Mouse (Mus musculus) midbrain, embryonic 10.5 days (tissue): ENCODE results near the gene Cnot1. TPM values are rescaled to one million over a fixed set of nuclear protein-coding genes. Genes with fewer than 3 reads are reported as not detected.
A peak's percentile ranks its signal among the peaks of the same experiment; 100 is the strongest.
"Not testable (repeated sequence)": the region's sequence is repeated elsewhere in the genome, so short reads cannot be mapped to it uniquely, and the experiment has no call there.

Experiments
- DNase-seq: peaks from one replicate; pipeline ENCODE4 v3.0.0-alpha.2; 2017; ENCODE audit warnings: low spot score
- H3K27ac ChIP-seq: fragments of 300-500 bp; sonication (generic); replicated peaks from 2 replicates; pipeline ENCODE4 v1.5.1; 2016; ENCODE audit warnings: mild to moderate bottlenecking
- H3K27me3 ChIP-seq: fragments of 300-500 bp; sonication (generic); 2 replicates; pipeline ENCODE4 v1.6.1; 2016; ENCODE audit warnings: low read depth, mild to moderate bottlenecking; ENCODE audit not compliant: poor library complexity, severe bottlenecking
- H3K36me3 ChIP-seq: fragments of 300-500 bp; sonication (generic); 2 replicates; pipeline ENCODE4 v1.6.1; 2016; ENCODE audit warnings: mild to moderate bottlenecking, moderate library complexity
- H3K4me1 ChIP-seq: fragments of 300-500 bp; sonication (generic); 2 replicates; pipeline ENCODE4 v1.6.1; 2016
- H3K4me3 ChIP-seq: fragments of 300-500 bp; sonication (generic); 2 replicates; pipeline ENCODE4 v1.5.1; 2016; ENCODE audit warnings: mild to moderate bottlenecking, moderate library complexity
- H3K9me3 ChIP-seq: fragments of 300-500 bp; sonication (generic); replicated peaks from 2 replicates; pipeline ENCODE4 v1.6.1; 2016; ENCODE audit warnings: mild to moderate bottlenecking
- WGBS: fragments of 180-500 bp; shearing (Covaris S2); methylation state at CpG from one replicate; pipeline ENCODE4 v1.1.7; 2016; 5-methylcytosine and 5-hydroxymethylcytosine counted together
- polyA plus RNA-seq: library from polyadenylated mRNA; unstranded; fragments of >200 nt; fragmentation: Nextera tagmentation; extraction: Ambion mirVana; gene quantifications from 2 replicates; pipeline ENCODE4 v1.2.1, GENCODE M21; 2016

Cnot1 gene
- polyA plus RNA-seq, 1 experiment from 2014 or later, result 93.7 TPM

DNA sequence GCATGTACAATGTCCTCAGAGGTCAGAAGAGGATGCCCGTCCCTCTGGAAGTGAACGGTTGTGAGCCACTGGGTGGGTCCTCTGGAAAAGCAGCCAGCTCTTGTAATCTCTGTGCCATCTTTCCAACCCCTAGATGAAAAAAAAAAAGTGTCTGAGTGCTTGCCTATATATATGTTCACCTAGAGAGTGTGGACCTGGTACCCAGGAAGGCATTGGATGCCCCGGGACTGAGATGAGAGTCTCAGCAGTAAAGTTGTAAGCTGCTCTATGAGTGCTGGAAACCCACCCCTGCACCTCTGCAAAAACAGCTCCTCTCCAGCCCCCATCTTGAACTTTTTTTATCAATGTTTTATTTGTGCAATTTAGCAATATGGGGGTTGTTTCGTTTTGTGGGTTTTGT lies 1.4 kb upstream of the Cnot1 start:
- 86% methylated on average over 4 of the region's 4 CpGs for WGBS
- Histone ChIP-seq H3K4me3 (no peak overlapping the region), H3K27ac (no peak overlapping the region), H3K36me3 (peaks cover 18% of the 10 kb centered on the region), H3K27me3 (no peaks in the 10 kb centered on the region), H3K4me1 (peaks cover 26% of the 10 kb centered on the region), H3K9me3 (no peaks in the 10 kb centered on the region)
- DNase-seq, result no peak

DNA sequence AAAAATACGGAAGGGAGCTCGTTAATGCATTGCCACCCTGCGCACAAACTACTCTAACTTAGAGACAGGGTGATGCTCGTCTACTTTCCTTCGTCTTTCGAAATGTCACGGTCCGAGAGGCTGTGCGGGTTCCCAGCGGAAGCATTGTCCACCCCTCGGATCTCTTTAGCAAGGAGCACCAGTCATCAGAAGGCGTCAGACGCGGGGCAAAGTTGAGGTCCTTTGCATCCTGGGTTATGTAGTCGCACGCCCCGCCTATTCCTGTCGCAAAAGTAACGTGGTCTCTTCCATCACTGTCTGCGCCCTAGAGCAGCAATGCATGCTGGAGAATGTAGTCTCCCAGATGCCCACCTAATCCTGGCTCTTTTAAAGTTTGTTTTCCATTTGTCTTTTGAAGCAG lies 597 bp upstream of the Cnot1 start:
- peaks cover 26% of the 10 kb centered on the region for H3K4me1 ChIP-seq
- peaks cover 25% of the 10 kb centered on the region for H3K36me3 ChIP-seq
- peak overlapping the region; percentile 98 for H3K27ac ChIP-seq
- no peaks in the 10 kb centered on the region for H3K9me3 ChIP-seq
- DNase-seq, result peak; percentile 90
- no peaks in the 10 kb centered on the region for H3K27me3 ChIP-seq
- WGBS, result under 1% methylated on average over 20 of the region's 20 CpGs
- peak overlapping the region; percentile 100 for H3K4me3 ChIP-seq

DNA sequence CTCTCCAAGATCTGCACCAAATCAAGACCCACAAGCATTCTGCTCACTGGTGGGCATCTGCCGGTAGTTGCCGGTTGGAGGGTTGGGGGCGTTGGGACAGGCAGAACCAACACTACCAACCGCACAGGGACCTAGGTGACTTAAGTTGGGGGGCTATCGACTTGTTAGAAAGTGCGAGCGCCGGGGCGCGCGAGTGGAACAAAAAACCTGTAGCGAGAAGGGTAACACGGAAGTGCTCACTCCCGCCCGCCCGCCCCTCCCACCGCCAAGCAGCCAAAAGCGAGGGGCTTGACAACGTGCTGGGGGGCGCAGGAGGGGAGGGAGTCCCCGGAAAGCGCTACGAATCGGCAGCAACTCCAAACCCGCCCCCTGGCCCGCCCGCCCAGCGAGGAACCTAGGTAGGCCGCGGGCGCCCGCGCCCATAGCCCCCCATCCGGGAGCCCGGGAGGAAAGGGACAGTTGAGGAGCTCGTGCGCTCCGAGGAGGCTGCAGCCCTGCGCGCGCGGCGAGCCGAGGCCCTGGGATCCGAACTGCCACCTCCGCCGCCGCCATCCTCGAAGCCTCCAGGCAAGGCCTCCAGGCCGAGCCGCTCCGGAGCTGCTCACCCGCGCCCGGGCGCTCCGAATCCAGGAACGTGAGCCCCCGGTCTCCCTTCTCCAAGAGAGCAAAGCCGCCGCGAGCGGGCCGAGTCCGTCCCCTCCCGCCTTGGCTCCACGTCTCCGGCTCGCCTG lies 638 bp downstream of the Cnot1 start:
- peak overlapping the region; percentile 100 for H3K4me3 ChIP-seq
- H3K27me3 ChIP-seq, result no peaks in the 10 kb centered on the region

DNA sequence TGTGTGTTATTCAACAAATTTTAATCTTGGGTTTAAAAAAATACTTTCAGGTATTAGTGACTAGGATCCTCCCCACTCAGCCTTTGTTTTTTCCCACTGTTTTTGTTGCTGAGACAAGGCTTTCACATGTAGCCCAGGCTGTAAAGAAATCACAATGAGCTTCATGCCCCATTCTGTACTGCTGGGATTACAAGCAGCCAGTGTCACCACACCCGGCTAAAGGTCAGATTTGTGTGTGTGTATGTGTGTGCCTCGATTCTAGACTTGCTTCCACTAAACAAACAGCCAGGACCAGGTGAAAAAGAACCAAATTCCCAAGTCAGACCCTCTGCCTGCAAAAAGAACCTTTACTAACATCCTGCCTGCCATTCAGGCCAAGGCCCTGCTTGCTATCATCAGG lies 1.8 kb downstream of the Cnot1 start:
- DNase-seq, result no peak
- Histone ChIP-seq H3K4me3 (peak overlapping the region; percentile 100), H3K4me1 (peaks cover 26% of the 10 kb centered on the region), H3K36me3 (peaks cover 48% of the 10 kb centered on the region), H3K27me3 (no peaks in the 10 kb centered on the region), H3K27ac (no peak overlapping the region), H3K9me3 (no peaks in the 10 kb centered on the region)
- 64% methylated on average over 2 of the region's 2 CpGs for WGBS

More for the DNA sequence above, 638 bp downstream of the Cnot1 start:
- 0% methylated on average over 69 of the region's 69 CpGs for WGBS
- no peaks in the 10 kb centered on the region for H3K9me3 ChIP-seq
- DNase-seq, result peak; percentile 40
- H3K36me3 ChIP-seq, result peaks cover 37% of the 10 kb centered on the region
- peak overlapping the region; percentile 98 for H3K27ac ChIP-seq
- peaks cover 26% of the 10 kb centered on the region for H3K4me1 ChIP-seq

DNA sequence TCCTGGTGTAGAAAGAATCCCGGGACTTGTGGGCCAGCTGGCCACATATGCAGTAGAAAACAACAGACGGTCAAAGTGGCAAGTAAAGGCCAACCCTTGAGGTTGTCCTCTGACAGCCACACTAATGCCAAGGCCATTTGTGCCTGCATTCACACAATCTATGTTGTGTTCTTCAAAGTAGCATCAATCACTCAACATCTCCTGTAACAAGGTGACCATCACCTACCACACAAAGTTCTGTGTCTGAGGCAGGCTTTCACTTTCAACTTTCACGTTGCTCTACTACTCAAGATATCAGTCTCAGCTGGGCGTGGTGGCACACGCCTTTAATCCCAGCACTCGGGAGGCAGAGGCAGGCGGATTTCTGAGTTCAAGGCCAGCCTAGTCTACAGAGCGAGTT lies 5.0 kb downstream of the Cnot1 start:
- Histone ChIP-seq H3K27ac (no peak overlapping the region), H3K4me1 (peaks cover 20% of the 10 kb centered on the region), H3K36me3 (peaks cover 80% of the 10 kb centered on the region), H3K27me3 (no peaks in the 10 kb centered on the region), H3K4me3 (no peak overlapping the region), H3K9me3 (no peaks in the 10 kb centered on the region)
- 92% methylated on average over 8 of the region's 8 CpGs for WGBS
- DNase-seq, result no peak

DNA sequence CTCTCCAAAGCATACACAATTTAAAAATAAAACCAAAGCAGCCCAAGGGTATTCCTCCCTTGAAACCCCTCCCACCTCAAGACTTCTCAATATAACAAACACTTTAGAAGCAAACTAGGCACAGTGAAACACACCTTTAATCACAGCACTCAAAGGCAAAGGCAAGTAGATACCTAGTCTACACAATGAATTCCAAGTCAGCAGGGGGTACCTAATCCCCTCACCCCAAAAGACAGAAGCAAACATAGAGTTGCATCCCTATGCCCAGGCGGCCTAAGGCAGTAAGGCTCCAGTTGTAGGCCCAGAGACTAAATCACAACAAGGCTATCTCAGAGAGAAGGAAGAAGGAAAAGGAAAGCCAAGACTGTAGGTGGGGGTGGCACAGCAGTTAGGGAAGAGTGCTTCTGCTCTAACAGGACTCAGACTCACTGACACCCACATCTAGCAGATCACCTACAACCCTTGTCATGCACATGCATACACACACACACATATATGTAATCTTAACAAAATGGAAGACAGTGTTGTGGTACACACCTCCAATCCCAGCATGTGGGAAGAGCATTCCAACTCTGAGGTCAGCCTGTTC lies 5.7 kb downstream of the Cnot1 start:
- Histone ChIP-seq H3K27ac (no peak overlapping the region), H3K36me3 (peaks cover 87% of the 10 kb centered on the region), H3K4me3 (no peak overlapping the region), H3K9me3 (no peaks in the 10 kb centered on the region), H3K27me3 (no peaks in the 10 kb centered on the region), H3K4me1 (peaks cover 20% of the 10 kb centered on the region)
- WGBS, result 82% methylated on average over 1 of the region's 1 CpGs
- no peak for DNase-seq

DNA sequence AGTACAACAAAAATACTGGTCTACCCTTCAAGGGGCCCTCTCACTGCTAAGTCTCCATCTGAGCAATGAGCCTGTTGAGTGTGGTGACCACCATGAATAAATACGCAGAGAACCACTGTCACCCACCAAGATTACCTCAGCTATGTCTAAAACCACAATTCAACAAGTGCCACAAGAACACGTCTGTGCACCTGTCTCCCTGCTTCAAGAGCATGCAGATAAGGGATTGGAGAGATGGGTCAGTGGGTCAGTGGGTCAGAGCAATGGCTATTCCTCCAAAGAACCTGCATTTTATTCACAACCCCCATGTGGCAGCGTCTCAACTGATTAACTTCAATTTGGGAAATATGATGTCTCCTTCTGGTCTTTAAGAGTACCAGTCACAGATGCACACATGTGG lies 6.9 kb downstream of the Cnot1 start:
- Histone ChIP-seq H3K4me1 (peaks cover 9% of the 10 kb centered on the region), H3K27ac (no peak overlapping the region), H3K36me3 (peaks cover 96% of the 10 kb centered on the region), H3K4me3 (no peak overlapping the region), H3K27me3 (no peaks in the 10 kb centered on the region), H3K9me3 (no peaks in the 10 kb centered on the region)
- no peak for DNase-seq
- 94% methylated on average over 3 of the region's 3 CpGs for WGBS

DNA sequence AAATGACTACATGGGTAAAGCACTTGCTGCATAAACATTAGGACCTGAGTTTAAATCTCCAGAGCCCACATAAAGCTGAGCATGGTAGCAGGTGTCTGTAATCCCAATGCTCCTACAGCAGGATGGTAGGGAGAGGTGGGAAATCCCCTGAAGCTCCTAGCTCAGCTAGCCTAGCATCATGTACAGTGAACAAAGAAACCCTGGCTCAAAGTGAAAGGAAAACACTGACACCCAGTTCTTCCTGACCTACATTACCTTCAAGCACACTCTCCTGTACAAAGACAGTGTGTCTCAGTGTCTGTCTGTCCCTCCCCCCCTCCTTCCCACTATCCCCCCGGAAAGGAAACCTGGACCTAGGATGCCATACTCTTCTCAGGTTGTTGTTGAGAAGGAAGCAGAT lies 7.4 kb downstream of the Cnot1 start:
- Histone ChIP-seq H3K4me1 (peaks cover 5% of the 10 kb centered on the region), H3K27me3 (no peaks in the 10 kb centered on the region), H3K9me3 (no peaks in the 10 kb centered on the region), H3K4me3 (no peak overlapping the region), H3K27ac (no peak overlapping the region), H3K36me3 (peaks cover 92% of the 10 kb centered on the region)
- WGBS, result 96% methylated on average over 1 of the region's 1 CpGs
- DNase-seq, result no peak

DNA sequence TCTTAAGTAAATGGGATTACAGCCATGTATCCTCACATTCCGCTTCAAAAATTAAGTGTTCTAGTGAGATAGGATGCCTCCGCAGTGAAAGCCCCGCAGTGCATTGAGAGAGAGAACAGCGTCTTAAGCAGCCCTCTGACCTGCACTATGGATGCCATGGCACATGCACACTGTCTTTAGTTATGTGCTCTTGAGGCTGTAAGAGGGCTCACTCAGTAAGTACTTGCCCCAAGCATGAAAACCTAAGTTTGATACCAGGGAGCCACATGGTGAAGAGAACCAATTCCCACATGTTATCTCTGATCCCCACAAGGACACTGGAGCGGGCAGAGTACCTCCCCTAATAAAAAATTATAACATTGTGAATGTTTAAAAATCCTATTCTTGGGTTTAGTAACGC lies 8.1 kb downstream of the Cnot1 start:
- Histone ChIP-seq H3K4me1 (no peaks in the 10 kb centered on the region), H3K36me3 (peaks cover 89% of the 10 kb centered on the region), H3K4me3 (no peak overlapping the region), H3K27ac (no peak overlapping the region), H3K27me3 (no peaks in the 10 kb centered on the region), H3K9me3 (no peaks in the 10 kb centered on the region)
- no peak for DNase-seq
- 97% methylated on average over 6 of the region's 6 CpGs for WGBS

DNA sequence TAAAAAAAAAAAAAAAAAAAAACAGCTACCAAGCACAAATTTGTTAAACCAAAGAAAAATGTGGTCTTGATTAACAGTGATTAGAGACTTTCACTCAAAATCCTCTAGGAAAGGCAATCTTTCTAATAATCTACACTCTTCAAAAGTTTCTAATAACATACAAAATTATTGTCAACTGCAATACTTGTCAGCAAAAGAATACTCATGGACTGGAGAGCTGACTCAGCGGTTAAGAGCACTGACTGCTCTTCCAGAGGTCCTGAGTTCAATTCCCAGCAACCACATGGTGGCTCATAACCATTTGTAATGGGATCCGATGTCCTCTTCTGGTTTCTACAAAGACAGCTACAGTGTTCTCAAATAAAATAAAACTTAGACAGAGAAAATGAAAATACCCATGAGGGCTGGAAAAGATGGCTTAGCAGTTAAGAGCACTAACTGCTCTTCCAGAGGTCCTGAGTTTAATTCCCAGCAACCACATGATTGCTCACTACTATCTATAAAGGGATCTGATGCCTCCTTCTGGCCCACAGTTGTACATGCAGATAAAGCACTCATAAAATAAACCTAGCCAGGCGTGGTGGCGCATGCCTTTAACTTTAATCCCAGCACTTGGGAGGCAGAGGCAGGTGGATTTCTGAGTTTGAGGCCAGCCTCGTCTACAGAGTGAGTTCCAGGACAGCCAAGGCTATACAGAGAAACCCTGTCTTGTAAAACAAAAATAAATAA lies 11.8 kb downstream of the Cnot1 start:
- not testable (repeated sequence) for H3K4me3 ChIP-seq, H3K27me3 ChIP-seq, DNase-seq, H3K9me3 ChIP-seq, H3K27ac ChIP-seq, H3K4me1 ChIP-seq
- WGBS, result 95% methylated on average over 5 of the region's 5 CpGs
- peaks cover 82% of the 10 kb centered on the region for H3K36me3 ChIP-seq

DNA sequence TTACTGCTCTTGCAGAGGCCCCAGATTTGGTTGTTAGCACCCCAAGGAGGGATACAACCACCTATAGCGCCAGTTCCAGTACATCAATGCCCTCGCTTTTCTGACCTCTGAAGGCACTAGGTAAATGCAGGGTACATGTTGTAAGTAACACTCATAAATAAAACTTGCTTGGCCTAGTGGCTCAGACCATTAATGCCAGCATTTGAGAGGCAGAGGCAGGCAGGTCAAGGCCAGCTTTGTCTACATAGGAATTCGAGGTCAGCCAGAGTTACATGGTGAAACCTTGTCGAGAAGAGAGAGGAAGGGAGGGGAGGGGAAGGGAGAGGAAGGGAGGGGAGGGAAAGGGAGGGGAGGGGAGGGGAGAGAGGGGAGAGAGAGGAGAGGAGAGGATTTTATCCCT lies 21.7 kb downstream of the Cnot1 start:
- H3K36me3 ChIP-seq, result peaks cover 100% of the 10 kb centered on the region
- DNase-seq, result no peak
- no peak overlapping the region for H3K4me3 ChIP-seq
- WGBS, result 98% methylated on average over 3 of the region's 4 CpGs
- H3K27me3 ChIP-seq, result no peaks in the 10 kb centered on the region
- no peaks in the 10 kb centered on the region for H3K9me3 ChIP-seq
- H3K27ac ChIP-seq, result no peak overlapping the region
- H3K4me1 ChIP-seq, result no peaks in the 10 kb centered on the region

DNA sequence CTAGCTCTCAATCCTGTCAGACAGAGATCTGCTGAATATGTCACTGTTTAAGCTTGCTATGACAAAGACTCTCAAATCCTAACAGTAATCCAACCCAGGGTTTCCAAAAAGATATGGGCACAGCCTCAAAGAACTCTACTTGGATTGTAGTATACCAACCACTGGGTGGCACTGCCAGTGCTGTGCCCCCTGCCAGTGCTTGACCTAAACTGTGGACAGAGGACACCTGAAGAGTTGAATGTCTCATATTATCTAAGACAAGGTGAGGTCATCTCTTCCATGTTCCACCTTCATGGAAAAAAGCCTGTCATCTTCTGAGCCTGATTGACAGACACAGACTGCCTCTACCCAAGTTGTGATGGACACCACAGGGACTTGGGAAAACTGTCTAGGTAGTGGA lies 24.6 kb downstream of the Cnot1 start:
- H3K27ac ChIP-seq, result no peak overlapping the region
- H3K9me3 ChIP-seq, result peaks cover 5% of the 10 kb centered on the region; the same call in 1 of the 2 replicates
- H3K27me3 ChIP-seq, result no peaks in the 10 kb centered on the region
- H3K4me3 ChIP-seq, result no peak overlapping the region
- H3K4me1 ChIP-seq, result no peaks in the 10 kb centered on the region
- DNase-seq, result no peak
- peaks cover 98% of the 10 kb centered on the region for H3K36me3 ChIP-seq

DNA sequence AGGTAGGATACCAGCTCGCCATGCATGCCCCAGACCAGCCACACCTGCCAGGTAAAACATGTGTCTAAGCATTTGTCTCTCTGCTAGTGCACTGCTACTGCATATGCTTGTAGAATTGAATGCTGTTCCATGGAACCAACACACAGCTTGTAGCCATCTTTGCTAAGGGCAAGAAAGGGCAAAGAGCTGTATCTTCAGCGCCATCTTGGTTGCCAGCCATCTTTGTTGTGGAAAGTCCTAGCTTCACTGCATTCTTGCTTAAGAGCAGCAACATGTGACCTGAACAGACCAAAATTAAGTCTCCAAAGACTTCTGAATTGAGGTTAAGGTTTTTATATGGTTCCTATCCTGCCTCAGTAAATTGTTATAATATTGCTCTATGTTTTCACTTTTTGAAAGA lies 25.5 kb downstream of the Cnot1 start:
- H3K36me3 ChIP-seq, result peaks cover 98% of the 10 kb centered on the region
- DNase-seq, result no peak

More for the DNA sequence above, 25.5 kb downstream of the Cnot1 start:
- Histone ChIP-seq H3K9me3 (peaks cover 5% of the 10 kb centered on the region; the same call in 1 of the 2 replicates), H3K4me3 (no peak overlapping the region), H3K4me1 (no peaks in the 10 kb centered on the region), H3K27ac (no peak overlapping the region), H3K27me3 (no peaks in the 10 kb centered on the region)
- WGBS, result 98% methylated on average over 2 of the region's 2 CpGs
